Mouse (Mus musculus) cerebral cortex, adult 2 months (tissue): ENCODE results near the gene Olfr1055.

ENCODE experiments used
- WGBS: fragments of 180-500 bp; shearing (Covaris S2); methylation state at CpG from one replicate; pipeline ENCODE4 v1.1.7; 2018; 5-methylcytosine and 5-hydroxymethylcytosine counted together

Gene Olfr1055

GRCm38 (mm10) chr2:86350184-86350583, at the start of gene Olfr1055:
Gene Olfr1055, minus strand, starts transcription at chr2:86350284.
- WGBS, result 94% methylated on average over 5 of the region's 5 CpGs

- 94% methylated on average over 2 of the region's 2 CpGs for WGBS
Measured at GRCm38 (mm10) chr2:86395114-86395513, 45.0 kb upstream of the Olfr1055 start.

GRCm38 (mm10) chr2:86388461-86388860, 38.4 kb upstream of the Olfr1055 start, which contains the start of gene Olfr1058:
Gene Olfr1058, minus strand, starts transcription at chr2:86388561.

GRCm38 (mm10) chr2:86378293-86378692, 28.2 kb upstream of the Olfr1055 start, which contains the start of gene Olfr1057:
Gene Olfr1057, minus strand, starts transcription at chr2:86378393.

GRCm38 (mm10) chr2:86366342-86366741, 16.3 kb upstream of the Olfr1055 start:
- WGBS, result 88% methylated on average over 2 of the region's 6 CpGs

GRCm38 (mm10) chr2:86362369-86362768, 12.3 kb upstream of the Olfr1055 start, which contains the start of gene Olfr1056:
Gene Olfr1056, minus strand, starts transcription at chr2:86362469.

GRCm38 (mm10) chr2:86351751-86352150, 1.7 kb upstream of the Olfr1055 start:
- 47% methylated on average over 1 of the region's 1 CpGs for WGBS

GRCm38 (mm10) chr2:86335333-86335732, 14.8 kb downstream of the Olfr1055 start, which contains the start of gene Olfr1054:
Gene Olfr1054, minus strand, starts transcription at chr2:86335433.
- WGBS, result 88% methylated on average over 3 of the region's 3 CpGs

- WGBS, result 59% methylated on average over 3 of the region's 3 CpGs
Measured at GRCm38 (mm10) chr2:86315184-86315583, 34.9 kb downstream of the Olfr1055 start, which contains the start of gene Olfr1053. Gene Olfr1053, minus strand, starts transcription at chr2:86315284.
